Mouse (Mus musculus): ENCODE measurements around the gene Cachd1. TPM values are rescaled to one million over a fixed set of nuclear protein-coding genes. Genes with fewer than 3 reads are reported as not detected.

Cachd1 gene
- total RNA-seq (2021) = 8.4 and 12.9 TPM in 2 replicates
- long read RNA-seq, experiment 1, full-length matches to known transcripts = 4 of 4 reads
- long read RNA-seq, experiment 1, partial matches to known transcripts = 0 of 4 reads
- long read RNA-seq, experiment 1, other reads (novel, unspliced or antisense) = 0 of 4 reads
- long read RNA-seq, experiment 2, full-length matches to known transcripts = 3 of 5 reads
- long read RNA-seq, experiment 2, partial matches to known transcripts = 0 of 5 reads
- long read RNA-seq, experiment 2, other reads (novel, unspliced or antisense) = 2 of 5 reads

GRCm38 (mm10) chr4:100776043-100776870, at the start of gene Cachd1:
Gene Cachd1, plus strand, starts transcription at chr4:100776675.
- DNase-seq = peak; percentile 85

GRCm38 (mm10) chr4:100728896-100729479, 47.5 kb upstream of the Cachd1 start:
- DNase-seq = peak; percentile 40

GRCm38 (mm10) chr4:100735098-100735935, 41.2 kb upstream of the Cachd1 start:
- DNase-seq = no peak

GRCm38 (mm10) chr4:100735936-100736349, 40.5 kb upstream of the Cachd1 start:
- DNase-seq = no peak

GRCm38 (mm10) chr4:100743615-100744014, 32.9 kb upstream of the Cachd1 start:
- DNase-seq = no peak

- no peak for DNase-seq
Measured at GRCm38 (mm10) chr4:100752278-100752677, 24.2 kb upstream of the Cachd1 start.

GRCm38 (mm10) chr4:100755632-100756031, 20.8 kb upstream of the Cachd1 start:
- DNase-seq = no peak

GRCm38 (mm10) chr4:100756499-100756898, 20.0 kb upstream of the Cachd1 start:
- DNase-seq = no peak

GRCm38 (mm10) chr4:100758265-100758898, 18.1 kb upstream of the Cachd1 start:
- no peak for DNase-seq

GRCm38 (mm10) chr4:100759603-100760002, 16.9 kb upstream of the Cachd1 start:
- DNase-seq = no peak

- no peak for DNase-seq
Measured at GRCm38 (mm10) chr4:100760416-100760815, 16.1 kb upstream of the Cachd1 start.

GRCm38 (mm10) chr4:100768606-100769005, 7.9 kb upstream of the Cachd1 start:
- DNase-seq = no peak

- peak; percentile 71 for DNase-seq
Measured at GRCm38 (mm10) chr4:100776871-100777375, 448 bp downstream of the Cachd1 start.

- DNase-seq = peak; percentile 52
Measured at GRCm38 (mm10) chr4:100777376-100778041, 1.0 kb downstream of the Cachd1 start.

GRCm38 (mm10) chr4:100778082-100778481, 1.6 kb downstream of the Cachd1 start:
- DNase-seq = no peak

- no peak for DNase-seq
Measured at GRCm38 (mm10) chr4:100779023-100779422, 2.5 kb downstream of the Cachd1 start.

- no peak for DNase-seq
Measured at GRCm38 (mm10) chr4:100779695-100780094, 3.2 kb downstream of the Cachd1 start.

- DNase-seq = no peak
Measured at GRCm38 (mm10) chr4:100780911-100781310, 4.4 kb downstream of the Cachd1 start.

- no peak for DNase-seq
Measured at GRCm38 (mm10) chr4:100782348-100782747, 5.9 kb downstream of the Cachd1 start.

- DNase-seq = no peak
Measured at GRCm38 (mm10) chr4:100782891-100783290, 6.4 kb downstream of the Cachd1 start.

GRCm38 (mm10) chr4:100787201-100787600, 10.7 kb downstream of the Cachd1 start:
- DNase-seq = no peak
